Mouse (Mus musculus): Measurements from ENCODE around the gene Rpp38.
A peak's percentile ranks its signal among the peaks of the same experiment; 100 is the strongest.

The Rpp38 gene

GRCm38 (mm10) chr2:3332484-3333242 lies at the start of gene Rpp38:
Gene Rpp38, minus strand, starts transcription at chr2:3332643.
- peak; percentile 98 for DNase-seq

GRCm38 (mm10) chr2:3365127-3365526 lies 32.7 kb upstream of the Rpp38 start:
- no peak for DNase-seq

- DNase-seq, result no peak
Observed at GRCm38 (mm10) chr2:3361067-3361466, 28.6 kb upstream of the Rpp38 start.

- no peak for DNase-seq
Observed at GRCm38 (mm10) chr2:3357887-3358286, 25.4 kb upstream of the Rpp38 start.

- DNase-seq, result no peak
Observed at GRCm38 (mm10) chr2:3356311-3356710, 23.9 kb upstream of the Rpp38 start.

- no peak for DNase-seq
Observed at GRCm38 (mm10) chr2:3355793-3356192, 23.4 kb upstream of the Rpp38 start.

- DNase-seq, result no peak
Observed at GRCm38 (mm10) chr2:3353160-3353559, 20.7 kb upstream of the Rpp38 start.

- peak; percentile 30 for DNase-seq
Observed at GRCm38 (mm10) chr2:3348919-3349318, 16.5 kb upstream of the Rpp38 start.

GRCm38 (mm10) chr2:3348422-3348821 lies 16.0 kb upstream of the Rpp38 start:
- DNase-seq, result no peak

GRCm38 (mm10) chr2:3335611-3336301 lies 3.3 kb upstream of the Rpp38 start, which contains the start of gene Acbd7:
Gene Acbd7, plus strand, starts transcription at chr2:3336168.
- peak; percentile 62 for DNase-seq

- DNase-seq, result no peak
Observed at GRCm38 (mm10) chr2:3333761-3334160, 1.3 kb upstream of the Rpp38 start.

GRCm38 (mm10) chr2:3332056-3332455 lies 387 bp downstream of the Rpp38 start:
- DNase-seq, result no peak

GRCm38 (mm10) chr2:3331071-3331703 lies 1.3 kb downstream of the Rpp38 start:
- no peak for DNase-seq

GRCm38 (mm10) chr2:3327351-3327750 lies 5.1 kb downstream of the Rpp38 start:
- DNase-seq, result peak; percentile 79

- peak; percentile 37 for DNase-seq
Observed at GRCm38 (mm10) chr2:3326547-3326946, 5.9 kb downstream of the Rpp38 start.

GRCm38 (mm10) chr2:3324381-3325130 lies 7.9 kb downstream of the Rpp38 start:
- DNase-seq, result no peak

GRCm38 (mm10) chr2:3323132-3323531 lies 9.3 kb downstream of the Rpp38 start:
- peak; percentile 38 for DNase-seq

- DNase-seq, result peak; percentile 16
Observed at GRCm38 (mm10) chr2:3305426-3306025, 26.9 kb downstream of the Rpp38 start.

GRCm38 (mm10) chr2:3295826-3296225 lies 36.6 kb downstream of the Rpp38 start:
- no peak for DNase-seq

- no peak for DNase-seq
Observed at GRCm38 (mm10) chr2:3292170-3292569, 40.3 kb downstream of the Rpp38 start.

- no peak for DNase-seq
Observed at GRCm38 (mm10) chr2:3289581-3289980, 42.9 kb downstream of the Rpp38 start.

- DNase-seq, result no peak
Observed at GRCm38 (mm10) chr2:3286243-3286642, 46.2 kb downstream of the Rpp38 start.

GRCm38 (mm10) chr2:3285709-3286108 lies 46.7 kb downstream of the Rpp38 start:
- DNase-seq, result no peak

All from lung, postnatal 10 days (tissue).